ENCODE assay signal across 19 mouse cellular contexts in genomic region chr2:154711701-154712100, GRCm38 (mm10). TPM values are rescaled to one million over a fixed set of nuclear protein-coding genes. Genes with fewer than 3 reads are reported as not detected.
DNase-seq lines count a peak whose midpoint lies in the region; ATAC-seq lines count a peak whose summit lies in the region.
"Had no signal": no experiment of that assay in that cellular context is flagged by ENCODE, and none has a peak within 500 bp of the region (broad histone marks: within the 10 kb centered on the region; RNA-seq: fewer than 3 reads in every experiment).

No protein-coding gene starts in this region.

- no peaks in the 10 kb centered on the region for H3K9me3 ChIP-seq in kidney, embryonic 16.5 days (ENCODE audit: low read length)
- H3K9me3 ChIP-seq: liver, embryonic 15.5 days; megakaryocyte, embryonic 14.5 days had no signal

- DNase-seq in kidney, adult 11 months = no peak
- peak; percentile 42 for DNase-seq in Muller cell, postnatal 12 days (ENCODE audit: inconsistent ontology term)
- peak; percentile 68 for DNase-seq in cerebellum, adult 11 months
- DNase-seq in cerebellum, postnatal 14 days = peak; percentile 77 to 83
- DNase-seq in natural killer cell, adult 2 months (ENCODE audit: low spot score in 2 of 2) = no peak
- DNase-seq in gastrocnemius, postnatal 14 days = no peak
- DNase-seq in heart, postnatal 25 days (ENCODE audit: low spot score) = no peak
- DNase-seq: layer of hippocampus, adult 9-11 months had no signal

- no peaks in the 10 kb centered on the region for H3K36me3 ChIP-seq in kidney, embryonic 16.5 days (ENCODE audit: insufficient read depth, low read length)
- H3K36me3 ChIP-seq: liver, embryonic 15.5 days had no signal

- H3K4me3 ChIP-seq in kidney, embryonic 16.5 days (ENCODE audit: low read length) = no peak overlapping the region
- H3K4me3 ChIP-seq: erythroblast, embryonic 14.5 days; liver, embryonic 15.5 days had no signal

- no peaks in the 10 kb centered on the region for H3K4me1 ChIP-seq in kidney, embryonic 16.5 days (ENCODE audit: insufficient read depth, low read length)

- no peak overlapping the region for H3K27ac ChIP-seq in kidney, embryonic 16.5 days (ENCODE audit: low read length)
- H3K27ac ChIP-seq: hindbrain, embryonic 14.5 days; liver, embryonic 15.5 days had no signal

- no peaks in the 10 kb centered on the region for H3K27me3 ChIP-seq in kidney, embryonic 16.5 days (ENCODE audit: insufficient read depth, low read length)
- H3K27me3 ChIP-seq: liver, embryonic 15.5 days had no signal

- WGBS in kidney, embryonic 16.5 days = 55% methylated on average over 3 of the region's 3 CpGs

- peak; percentile 29; the same call in 1 of the 2 replicates for ATAC-seq in kidney, embryonic 16.5 days (ENCODE audit: low FRiP score, low TSS enrichment)

- intact Hi-C loops in gastrocnemius, postnatal 14 days (cut with DNase I; ENCODE audit: low total_unique reads) = loop anchor here (5.0 kb wide), 3 partner anchors 46 to 231 kb away; no protein-coding TSS in a partner anchor
- intact Hi-C loops in heart, postnatal 25 days (cut with DNase I) = loop anchor here (5.0 kb wide), 1 partner anchor 71 kb away; no protein-coding TSS in a partner anchor

- no peak overlapping the region for H3K9ac ChIP-seq in kidney, embryonic 16.5 days (replicated peaks; ENCODE audit: low read length)
- H3K9ac ChIP-seq: liver, embryonic 15.5 days had no signal

- H3K4me2 ChIP-seq in kidney, embryonic 16.5 days (replicated peaks; ENCODE audit: low read depth, low read length) = no peak overlapping the region
- H3K4me2 ChIP-seq: hindbrain, embryonic 14.5 days had no signal

RNA-seq across cellular contexts. Expression of gene Gm14214, which starts 58.1 kb away (rescaled TPM):
- polyA plus RNA-seq in kidney, embryonic 16.5 days (2015; fragmentation: Nextera tagmentation; extraction: Ambion mirVana) = not detected in 2 replicates
- not detected for total RNA-seq in gastrocnemius, postnatal 14 days (2021)
- total RNA-seq in heart, postnatal 25 days (2021) = not detected
- total RNA-seq: adrenal gland, postnatal 4 days; gastrocnemius, adult 18-20 months; heart, postnatal 14 days had no signal
- polyA plus RNA-seq: C2C12; erythroblast, embryonic 14.5 days; forebrain, embryonic 14.5 days; hindbrain, embryonic 14.5 days; limb, embryonic 14.5 days; liver, embryonic 15.5 days had no signal

Comparison
In these comparisons a context has a peak if more than half of its experiments do, and no peak if none do; other contexts are left out.
1. DNase-seq: peak in Muller cell, postnatal 12 days (single experiment), cerebellum, adult 11 months (single experiment) and cerebellum, postnatal 14 days (2 of 2); none in kidney, adult 11 months (single experiment), natural killer cell, adult 2 months (0 of 2), gastrocnemius, postnatal 14 days (single experiment) and heart, postnatal 25 days (single experiment).